Mouse (Mus musculus) fibroblast of lung, adult 2 months (primary cell): ENCODE measurements around the gene Gm20388.

ENCODE experiments used
- DNase-seq: peaks from one replicate; pipeline ENCODE4 v3.0.0-alpha.2; 2011; ENCODE audit warnings: low read depth

Gm20388 gene

GRCm38 (mm10) chr8:123375701-123376100, 3465.1 kb downstream of the Gm20388 start:
- DNase-seq = no peak

GRCm38 (mm10) chr8:123376106-123376505, 3465.5 kb downstream of the Gm20388 start:
- DNase-seq = no peak

- no peak for DNase-seq
These were observed 3471.1 kb downstream of the Gm20388 start for GRCm38 (mm10) chr8:123381711-123382110.

- no peak for DNase-seq
These were observed 3471.9 kb downstream of the Gm20388 start for GRCm38 (mm10) chr8:123382516-123382915.

- DNase-seq = no peak
These were observed 3474.4 kb downstream of the Gm20388 start for GRCm38 (mm10) chr8:123384883-123385540.

- DNase-seq = no peak
These were observed 3476.4 kb downstream of the Gm20388 start for GRCm38 (mm10) chr8:123387041-123387440.

GRCm38 (mm10) chr8:123387801-123388200, 3477.2 kb downstream of the Gm20388 start:
- DNase-seq = no peak

- DNase-seq = no peak
These were observed 3478.4 kb downstream of the Gm20388 start for GRCm38 (mm10) chr8:123389026-123389425.

- no peak for DNase-seq
These were observed 3487.7 kb downstream of the Gm20388 start for GRCm38 (mm10) chr8:123398308-123398707.

GRCm38 (mm10) chr8:123401936-123402335, 3491.3 kb downstream of the Gm20388 start:
- no peak for DNase-seq

- DNase-seq = no peak
These were observed 3492.2 kb downstream of the Gm20388 start for GRCm38 (mm10) chr8:123402730-123403326.

GRCm38 (mm10) chr8:123404521-123404920, 3493.9 kb downstream of the Gm20388 start:
- DNase-seq = no peak

GRCm38 (mm10) chr8:123406786-123407185, 3496.1 kb downstream of the Gm20388 start, which contains the start of gene Mc1r:
Mc1r (plus strand) TSS chr8:123407107.
- DNase-seq = no peak

- DNase-seq = no peak
These were observed 3497.0 kb downstream of the Gm20388 start for GRCm38 (mm10) chr8:123407612-123408011.

GRCm38 (mm10) chr8:123408586-123409544, 3498.2 kb downstream of the Gm20388 start:
- no peak for DNase-seq

- DNase-seq = no peak
These were observed 3499.5 kb downstream of the Gm20388 start for GRCm38 (mm10) chr8:123410049-123410587.

GRCm38 (mm10) chr8:123410788-123411187, 3500.1 kb downstream of the Gm20388 start:
- no peak for DNase-seq

GRCm38 (mm10) chr8:123411246-123411645, 3500.6 kb downstream of the Gm20388 start, which contains the start of gene Tubb3:
Tubb3 (plus strand) TSS chr8:123411424.
- DNase-seq = no peak

- DNase-seq = no peak
These were observed 3501.2 kb downstream of the Gm20388 start for GRCm38 (mm10) chr8:123411781-123412327.

GRCm38 (mm10) chr8:123412560-123413170, 3502.0 kb downstream of the Gm20388 start:
- DNase-seq = no peak

GRCm38 (mm10) chr8:123414255-123414654, 3503.6 kb downstream of the Gm20388 start:
- no peak for DNase-seq
